Mouse (Mus musculus): ENCODE data around the gene Fam155a. TPM values are rescaled to one million over a fixed set of nuclear protein-coding genes. Genes with fewer than 3 reads are reported as not detected.
A peak's percentile ranks its signal among the peaks of the same experiment; 100 is the strongest.

The Fam155a gene
- total RNA-seq, 1 experiment from 2014 or later: not detected

- no peak for ATAC-seq (replicated peaks; ENCODE audit: low read depth, poor library complexity, severe bottlenecking)
Measured at GRCm38 (mm10) chr8:9211751-9212150, 559.2 kb downstream of the Fam155a start.

- ATAC-seq (replicated peaks; ENCODE audit: low read depth, poor library complexity, severe bottlenecking): no peak
Measured at GRCm38 (mm10) chr8:9207505-9208051, 563.4 kb downstream of the Fam155a start.

GRCm38 (mm10) chr8:9204345-9205067, 566.5 kb downstream of the Fam155a start:
- no peak for ATAC-seq (replicated peaks; ENCODE audit: low read depth, poor library complexity, severe bottlenecking)

- ATAC-seq (replicated peaks; ENCODE audit: low read depth, poor library complexity, severe bottlenecking): no peak
Measured at GRCm38 (mm10) chr8:9200099-9200498, 570.9 kb downstream of the Fam155a start.

- no peak for ATAC-seq (replicated peaks; ENCODE audit: low read depth, poor library complexity, severe bottlenecking)
Measured at GRCm38 (mm10) chr8:9191682-9192081, 579.3 kb downstream of the Fam155a start.

- no peak for ATAC-seq (replicated peaks; ENCODE audit: low read depth, poor library complexity, severe bottlenecking)
Measured at GRCm38 (mm10) chr8:9188616-9189015, 582.3 kb downstream of the Fam155a start.

GRCm38 (mm10) chr8:9185200-9185599, 585.8 kb downstream of the Fam155a start:
- no peak for ATAC-seq (replicated peaks; ENCODE audit: low read depth, poor library complexity, severe bottlenecking)

- ATAC-seq (replicated peaks; ENCODE audit: low read depth, poor library complexity, severe bottlenecking): no peak
Measured at GRCm38 (mm10) chr8:9182461-9182860, 588.5 kb downstream of the Fam155a start.

- ATAC-seq (replicated peaks; ENCODE audit: low read depth, poor library complexity, severe bottlenecking): no peak
Measured at GRCm38 (mm10) chr8:9180686-9181315, 590.2 kb downstream of the Fam155a start.

GRCm38 (mm10) chr8:9176974-9177373, 594.0 kb downstream of the Fam155a start:
- ATAC-seq (replicated peaks; ENCODE audit: low read depth, poor library complexity, severe bottlenecking): no peak

GRCm38 (mm10) chr8:9174865-9175565, 595.9 kb downstream of the Fam155a start:
- ATAC-seq (replicated peaks; ENCODE audit: low read depth, poor library complexity, severe bottlenecking): peak; percentile 89

GRCm38 (mm10) chr8:9171848-9172247, 599.1 kb downstream of the Fam155a start:
- no peak for ATAC-seq (replicated peaks; ENCODE audit: low read depth, poor library complexity, severe bottlenecking)

- no peak for ATAC-seq (replicated peaks; ENCODE audit: low read depth, poor library complexity, severe bottlenecking)
Measured at GRCm38 (mm10) chr8:9167995-9168394, 603.0 kb downstream of the Fam155a start.

GRCm38 (mm10) chr8:9161606-9162005, 609.4 kb downstream of the Fam155a start:
- ATAC-seq (replicated peaks; ENCODE audit: low read depth, poor library complexity, severe bottlenecking): no peak

GRCm38 (mm10) chr8:9159322-9159721, 611.6 kb downstream of the Fam155a start:
- ATAC-seq (replicated peaks; ENCODE audit: low read depth, poor library complexity, severe bottlenecking): no peak

GRCm38 (mm10) chr8:9158652-9159051, 612.3 kb downstream of the Fam155a start:
- no peak for ATAC-seq (replicated peaks; ENCODE audit: low read depth, poor library complexity, severe bottlenecking)

GRCm38 (mm10) chr8:9157141-9157781, 613.7 kb downstream of the Fam155a start:
- peak; percentile 99 for ATAC-seq (replicated peaks; ENCODE audit: low read depth, poor library complexity, severe bottlenecking)

Measured in common myeloid progenitor, adult 5-6 weeks (primary cell).